Mouse (Mus musculus) heart, embryonic 12.5 days (tissue): ENCODE measurements around the gene Kctd19. TPM values are rescaled to one million over a fixed set of nuclear protein-coding genes. Genes with fewer than 3 reads are reported as not detected.

ENCODE experiments used
- ATAC-seq: fragments of 200-750 bp; cut with Nextera tagmentation; 2 replicates; pipeline ENCODE4 v1.8.0; 2017; ENCODE audit warnings: moderate TSS enrichment, moderate library complexity; ENCODE audit not compliant: insufficient number of reproducible peaks, low FRiP score
- H3K27ac ChIP-seq: fragments of 300-500 bp; sonication (generic); 2 replicates; pipeline ENCODE4 v1.5.1; 2016; ENCODE audit warnings: mild to moderate bottlenecking, moderate library complexity; ENCODE audit not compliant: poor library complexity, severe bottlenecking
- H3K27me3 ChIP-seq: fragments of 300-500 bp; sonication (generic); replicated peaks from 2 replicates; pipeline ENCODE4 v1.6.1; 2016; ENCODE audit warnings: mild to moderate bottlenecking, moderate library complexity
- H3K36me3 ChIP-seq: fragments of 300-500 bp; sonication (generic); 2 replicates; pipeline ENCODE4 v1.6.1; 2016; ENCODE audit warnings: mild to moderate bottlenecking, moderate library complexity
- H3K4me1 ChIP-seq: fragments of 300-500 bp; sonication (generic); replicated peaks from 2 replicates; pipeline ENCODE4 v1.6.1; 2016; ENCODE audit warnings: mild to moderate bottlenecking
- H3K4me2 ChIP-seq: fragments of 300-500 bp; sonication (generic); 2 replicates; pipeline ENCODE4 v1.6.1; 2016; ENCODE audit warnings: mild to moderate bottlenecking, moderate library complexity
- H3K4me3 ChIP-seq: fragments of 300-500 bp; sonication (generic); 2 replicates; pipeline ENCODE4 v1.5.1; 2016; ENCODE audit warnings: mild to moderate bottlenecking
- H3K9ac ChIP-seq: fragments of 300-500 bp; sonication (generic); 2 replicates; pipeline ENCODE4 v1.6.1; 2016; ENCODE audit warnings: mild to moderate bottlenecking, moderate library complexity
- H3K9me3 ChIP-seq: fragments of 300-500 bp; sonication (generic); replicated peaks from 2 replicates; pipeline ENCODE4 v1.6.1; 2016; ENCODE audit warnings: mild to moderate bottlenecking, moderate library complexity
- WGBS: fragments of 180-500 bp; shearing (Covaris S2); methylation state at CpG from one replicate; pipeline ENCODE4 v1.1.7; 2016; 5-methylcytosine and 5-hydroxymethylcytosine counted together
- polyA plus RNA-seq: library from polyadenylated mRNA; unstranded; fragments of >200 nt; fragmentation: Nextera tagmentation; extraction: Ambion mirVana; gene quantifications from 2 replicates; pipeline ENCODE4 v1.2.1, GENCODE M21; 2016

Gene Kctd19
- polyA plus RNA-seq, 1 experiment from 2014 or later: not detected

GRCm38 (mm10) chr8:105422006-105422405, 8.7 kb upstream of the Kctd19 start:
- Histone ChIP-seq H3K36me3 (no peaks in the 10 kb centered on the region), H3K27ac (no peak overlapping the region), H3K9me3 (no peaks in the 10 kb centered on the region), H3K4me2 (no peak overlapping the region), H3K9ac (no peak overlapping the region), H3K27me3 (0 out of 2 replicates have a peak, but pooled peaks cover 3% of the 10 kb centered on the region), H3K4me3 (no peak overlapping the region), H3K4me1 (no peaks in the 10 kb centered on the region)
- no peak for ATAC-seq
- WGBS: 54% methylated on average over 1 of the region's 1 CpGs

- H3K27ac ChIP-seq: no peak overlapping the region
- H3K9me3 ChIP-seq: no peaks in the 10 kb centered on the region
- no peaks in the 10 kb centered on the region for H3K36me3 ChIP-seq
- H3K4me1 ChIP-seq: no peaks in the 10 kb centered on the region
- no peak overlapping the region for H3K9ac ChIP-seq
- H3K27me3 ChIP-seq: peaks cover 7% of the 10 kb centered on the region
- no peak overlapping the region for H3K4me2 ChIP-seq
- ATAC-seq: no peak
- H3K4me3 ChIP-seq: no peak overlapping the region
- 88% methylated on average over 4 of the region's 4 CpGs for WGBS
Measured at GRCm38 (mm10) chr8:105419800-105420199, 6.5 kb upstream of the Kctd19 start.

DNA sequence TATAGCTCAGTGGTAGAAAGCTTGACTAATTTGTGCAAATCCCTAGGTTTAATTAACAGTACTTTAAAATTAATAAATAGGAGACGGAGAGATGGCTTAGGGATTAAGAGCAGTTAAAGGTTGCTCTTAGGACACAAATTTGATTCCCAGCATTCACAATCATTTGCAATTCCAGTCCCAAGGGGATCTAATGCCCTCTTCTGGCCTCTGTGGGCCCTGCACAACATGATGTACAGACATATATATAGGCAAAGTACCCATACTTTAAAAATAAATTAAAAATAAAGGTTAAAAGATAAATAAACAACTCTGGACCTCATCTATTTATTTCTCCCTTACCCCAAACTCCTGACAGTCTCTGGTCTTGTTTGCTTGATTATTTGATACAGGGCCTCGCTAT, 5.7 kb upstream of the Kctd19 start:
- WGBS: 73% methylated on average over 2 of the region's 2 CpGs
- Histone ChIP-seq H3K4me1 (no peaks in the 10 kb centered on the region), H3K4me3 (no peak overlapping the region), H3K9ac (no peak overlapping the region), H3K27ac (no peak overlapping the region), H3K27me3 (peaks cover 15% of the 10 kb centered on the region), H3K36me3 (no peaks in the 10 kb centered on the region), H3K4me2 (no peak overlapping the region), H3K9me3 (no peaks in the 10 kb centered on the region)
- no peak for ATAC-seq

GRCm38 (mm10) chr8:105409947-105410346, 3.4 kb downstream of the Kctd19 start:
- no peak overlapping the region for H3K9ac ChIP-seq
- WGBS: 93% methylated on average over 6 of the region's 6 CpGs
- peaks cover 35% of the 10 kb centered on the region for H3K27me3 ChIP-seq
- H3K4me2 ChIP-seq: no peak overlapping the region
- no peak for ATAC-seq
- no peak overlapping the region for H3K4me3 ChIP-seq
- H3K9me3 ChIP-seq: no peaks in the 10 kb centered on the region
- H3K4me1 ChIP-seq: peaks cover 7% of the 10 kb centered on the region
- H3K36me3 ChIP-seq: no peaks in the 10 kb centered on the region
- no peak overlapping the region for H3K27ac ChIP-seq

DNA sequence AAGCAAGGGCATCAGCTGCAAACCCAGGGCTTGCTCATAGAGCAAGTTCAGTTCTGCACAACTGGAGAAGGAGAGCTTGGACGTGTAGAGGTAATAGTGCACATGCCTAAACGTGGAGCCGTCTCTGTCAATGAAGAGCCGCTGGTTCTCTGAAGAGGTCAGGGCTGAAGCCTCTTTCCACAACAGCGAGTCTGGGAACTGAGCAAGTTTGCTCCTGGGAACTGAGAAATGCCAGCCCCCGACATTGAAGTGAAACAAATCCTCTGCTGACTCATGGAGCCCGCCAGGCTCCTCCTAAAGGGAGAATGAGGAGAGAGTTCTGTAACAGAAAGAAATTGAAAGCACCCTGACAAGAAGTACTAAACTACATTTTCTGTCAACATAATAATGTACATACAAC, 5.0 kb downstream of the Kctd19 start:
- no peak overlapping the region for H3K4me3 ChIP-seq
- no peak overlapping the region for H3K4me2 ChIP-seq
- peaks cover 2% of the 10 kb centered on the region for H3K4me1 ChIP-seq
- H3K36me3 ChIP-seq: no peaks in the 10 kb centered on the region
- H3K9me3 ChIP-seq: no peaks in the 10 kb centered on the region
- peaks cover 19% of the 10 kb centered on the region for H3K27me3 ChIP-seq
- no peak overlapping the region for H3K27ac ChIP-seq
- no peak for ATAC-seq
- no peak overlapping the region for H3K9ac ChIP-seq
- WGBS: 52% methylated on average over 7 of the region's 7 CpGs

- Histone ChIP-seq H3K4me1 (no peaks in the 10 kb centered on the region), H3K9me3 (no peaks in the 10 kb centered on the region), H3K4me2 (no peak overlapping the region), H3K36me3 (no peaks in the 10 kb centered on the region), H3K27me3 (peaks cover 5% of the 10 kb centered on the region; the same call in 1 of the 2 replicates), H3K27ac (no peak overlapping the region), H3K4me3 (no peak overlapping the region), H3K9ac (no peak overlapping the region)
- ATAC-seq: no peak
- 81% methylated on average over 10 of the region's 10 CpGs for WGBS
Measured at GRCm38 (mm10) chr8:105406416-105406815, 6.9 kb downstream of the Kctd19 start.

DNA sequence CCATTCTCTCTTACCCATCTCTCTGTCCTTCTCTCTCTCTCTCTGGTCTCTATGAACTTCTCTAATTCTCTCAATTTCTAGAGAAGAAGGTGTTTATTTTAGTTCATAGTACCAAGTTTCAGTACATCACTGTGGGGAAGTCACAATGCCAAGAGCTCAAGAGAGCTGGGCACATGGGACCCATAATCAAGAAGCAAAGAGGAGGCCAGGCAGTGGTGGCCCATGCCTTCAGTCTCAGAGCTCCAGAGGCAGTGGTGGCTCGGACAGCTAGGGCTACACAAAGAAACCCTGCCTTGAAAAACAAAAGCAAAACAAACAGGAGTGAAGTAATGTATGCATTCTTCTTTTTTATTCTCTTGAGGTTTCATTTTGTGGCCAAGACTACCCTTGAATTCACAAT, 8.8 kb downstream of the Kctd19 start:
- H3K4me3 ChIP-seq: no peak overlapping the region
- no peaks in the 10 kb centered on the region for H3K36me3 ChIP-seq
- H3K27ac ChIP-seq: no peak overlapping the region
- no peak overlapping the region for H3K9ac ChIP-seq
- 0 out of 2 replicates have a peak, but pooled peaks cover 6% of the 10 kb centered on the region for H3K9me3 ChIP-seq
- no peaks in the 10 kb centered on the region for H3K4me1 ChIP-seq
- ATAC-seq: no peak
- no peaks in the 10 kb centered on the region for H3K27me3 ChIP-seq
- H3K4me2 ChIP-seq: no peak overlapping the region
- WGBS: 70% methylated on average over 1 of the region's 1 CpGs

GRCm38 (mm10) chr8:105403467-105403866, 9.8 kb downstream of the Kctd19 start:
- ATAC-seq: no peak
- Histone ChIP-seq H3K9me3 (0 out of 2 replicates have a peak, but pooled peaks cover 6% of the 10 kb centered on the region), H3K9ac (no peak overlapping the region), H3K4me3 (no peak overlapping the region), H3K27me3 (no peaks in the 10 kb centered on the region), H3K27ac (no peak overlapping the region), H3K4me2 (no peak overlapping the region), H3K36me3 (no peaks in the 10 kb centered on the region), H3K4me1 (no peaks in the 10 kb centered on the region)
- WGBS: 87% methylated on average over 8 of the region's 8 CpGs

GRCm38 (mm10) chr8:105400016-105400415, 13.3 kb downstream of the Kctd19 start:
- Histone ChIP-seq H3K27me3 (peaks cover 3% of the 10 kb centered on the region; the same call in 1 of the 2 replicates), H3K4me3 (no peak overlapping the region), H3K4me2 (no peak overlapping the region), H3K27ac (no peak overlapping the region), H3K9ac (no peak overlapping the region), H3K9me3 (0 out of 2 replicates have a peak, but pooled peaks cover 6% of the 10 kb centered on the region), H3K4me1 (no peaks in the 10 kb centered on the region), H3K36me3 (no peaks in the 10 kb centered on the region)
- 76% methylated on average over 5 of the region's 5 CpGs for WGBS
- no peak for ATAC-seq

- Histone ChIP-seq H3K9me3 (0 out of 2 replicates have a peak, but pooled peaks cover 6% of the 10 kb centered on the region), H3K36me3 (no peaks in the 10 kb centered on the region), H3K27me3 (peaks cover 9% of the 10 kb centered on the region; the same call in 1 of the 2 replicates), H3K4me3 (no peak overlapping the region), H3K9ac (no peak overlapping the region), H3K4me2 (no peak overlapping the region), H3K27ac (no peak overlapping the region), H3K4me1 (0 out of 2 replicates have a peak, but pooled peaks cover 6% of the 10 kb centered on the region)
- no peak for ATAC-seq
- WGBS: 31% methylated on average over 3 of the region's 3 CpGs
Measured at GRCm38 (mm10) chr8:105397747-105398146, 15.6 kb downstream of the Kctd19 start.

GRCm38 (mm10) chr8:105393915-105394314, 19.4 kb downstream of the Kctd19 start:
- Histone ChIP-seq H3K4me1 (0 out of 2 replicates have a peak, but pooled peaks cover 7% of the 10 kb centered on the region), H3K4me3 (no peak overlapping the region), H3K27ac (no peak overlapping the region), H3K9me3 (no peaks in the 10 kb centered on the region), H3K36me3 (no peaks in the 10 kb centered on the region), H3K9ac (no peak overlapping the region), H3K27me3 (peaks cover 17% of the 10 kb centered on the region), H3K4me2 (no peak overlapping the region)
- 79% methylated on average over 7 of the region's 7 CpGs for WGBS
- ATAC-seq: no peak
